Mouse (Mus musculus) thymus, adult 2 months (tissue): ENCODE results near the gene Cxcl10.

ENCODE experiments used
- CTCF ChIP-seq: fragments of 200-500 bp; IDR thresholded peaks from 2 replicates; pipeline ENCODE4 v1.5.1; 2012; ENCODE audit warnings: mild to moderate bottlenecking, control low read depth, low read length, moderate library complexity, borderline replicate concordance; ENCODE audit not compliant: control insufficient read depth, poor library complexity, insufficient read depth; ENCODE audit errors: extremely low read depth
- POLR2A ChIP-seq: fragments of 200-500 bp; IDR thresholded peaks from 2 replicates; pipeline ENCODE4 v1.6.1; 2012; ENCODE audit warnings: mild to moderate bottlenecking, low read length, control low read depth, moderate library complexity; ENCODE audit not compliant: control insufficient read depth, poor library complexity, insufficient read depth; ENCODE audit errors: extremely low read depth

DNA sequence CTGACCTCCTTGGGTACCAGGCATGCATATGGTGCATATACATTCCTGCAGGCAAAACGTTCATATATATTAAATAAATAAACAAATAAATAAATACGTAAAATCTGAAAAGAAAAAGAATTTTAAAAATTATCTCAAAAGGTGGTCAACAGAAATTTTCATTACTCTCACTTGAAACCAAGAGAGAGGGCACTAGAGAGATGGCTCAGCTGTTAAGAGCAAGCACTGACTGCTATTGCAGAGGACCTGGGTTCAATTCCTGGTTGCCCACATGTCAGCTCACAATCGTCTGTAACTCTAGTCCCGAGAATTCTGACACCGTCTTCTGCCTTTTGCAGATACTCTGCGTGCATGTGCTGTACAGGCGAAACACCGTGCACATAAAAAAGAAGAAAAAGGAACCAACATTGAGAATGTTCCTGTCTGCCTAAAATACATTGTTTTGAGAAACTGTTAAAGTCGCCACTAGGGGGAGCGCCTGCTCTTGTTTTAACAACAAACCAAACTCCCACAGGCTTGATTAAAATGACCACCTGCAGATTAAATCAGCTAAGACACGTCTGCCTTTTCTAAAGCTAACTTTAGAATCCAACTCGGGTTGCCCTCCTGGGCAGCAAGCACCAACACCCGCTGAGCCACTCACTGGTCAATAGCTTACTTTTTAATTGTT lies 36.5 kb downstream of the Cxcl10 start:
- no peak for TF ChIP-seq CTCF
- TF ChIP-seq POLR2A = no peak
